Mouse (Mus musculus) lung, postnatal 0 days (tissue): ENCODE data around the gene Slc11a1. TPM values are rescaled to one million over a fixed set of nuclear protein-coding genes. Genes with fewer than 3 reads are reported as not detected.

Source experiments
- ATAC-seq: fragments of 200-750 bp; cut with Nextera tagmentation; 2 replicates; pipeline ENCODE4 v1.8.0; 2017; ENCODE audit warnings: moderate library complexity
- DNase-seq: peaks from one replicate; pipeline ENCODE4 v3.0.0-alpha.2; 2016; ENCODE audit warnings: low spot score
- H3K27ac ChIP-seq: fragments of 300-500 bp; sonication (generic); 2 replicates; pipeline ENCODE4 v1.5.1; 2014; ENCODE audit warnings: antibody characterized with exemption, mild to moderate bottlenecking, low read length, mixed read lengths
- H3K27me3 ChIP-seq: fragments of 300-500 bp; sonication (generic); replicated peaks from 2 replicates; pipeline ENCODE4 v1.6.1; 2014; ENCODE audit warnings: low read length, mixed read lengths; ENCODE audit not compliant: insufficient read depth
- H3K36me3 ChIP-seq: fragments of 300-500 bp; sonication (generic); 2 replicates; pipeline ENCODE4 v1.6.1; 2014; ENCODE audit warnings: low read length, mixed read lengths; ENCODE audit not compliant: insufficient read depth
- H3K4me1 ChIP-seq: fragments of 300-500 bp; sonication (generic); 2 replicates; pipeline ENCODE4 v1.6.1; 2014; ENCODE audit warnings: antibody characterized with exemption, low read depth, low read length, mixed read lengths; ENCODE audit not compliant: insufficient read depth
- H3K4me2 ChIP-seq: fragments of 300-500 bp; sonication (generic); replicated peaks from 2 replicates; pipeline ENCODE4 v1.6.1; 2014; ENCODE audit warnings: low read depth, mild to moderate bottlenecking, low read length, moderate library complexity, mixed read lengths
- H3K4me3 ChIP-seq: fragments of 300-500 bp; sonication (generic); 2 replicates; pipeline ENCODE4 v1.5.1; 2014; ENCODE audit warnings: low read depth, low read length
- H3K9ac ChIP-seq: fragments of 300-500 bp; sonication (generic); replicated peaks from 2 replicates; pipeline ENCODE4 v1.6.1; 2014; ENCODE audit warnings: low read depth, mild to moderate bottlenecking
- H3K9me3 ChIP-seq: fragments of 300-500 bp; sonication (generic); 2 replicates; pipeline ENCODE4 v1.6.1; 2016; ENCODE audit warnings: low read length, mixed read lengths
- CTCF ChIP-seq: IDR thresholded peaks from 2 replicates; pipeline ENCODE4 v1.5.1; 2016; ENCODE audit warnings: antibody characterized with exemption, mild to moderate bottlenecking
- EP300 ChIP-seq: IDR thresholded peaks from 2 replicates; pipeline ENCODE4 v1.6.1; 2016; ENCODE audit warnings: antibody characterized with exemption, mild to moderate bottlenecking, control low read depth
- WGBS: fragments of 180-500 bp; shearing (Covaris S2); extraction: QIAGEN DNeasy Blood & Tissue Kit; methylation state at CpG from one replicate; pipeline ENCODE4 v1.1.7; 2014; 5-methylcytosine and 5-hydroxymethylcytosine counted together
- polyA plus RNA-seq: library from polyadenylated mRNA; unstranded; fragments of >200 nt; fragmentation: Nextera tagmentation; extraction: Ambion mirVana; gene quantifications from 2 replicates; pipeline ENCODE4 v1.2.1, GENCODE M21; 2015

Gene Slc11a1
- polyA plus RNA-seq, 1 experiment from 2014 or later, result 4.8 TPM

- Histone ChIP-seq H3K9me3 (no peaks in the 10 kb centered on the region), H3K4me2 (no peak overlapping the region), H3K27me3 (no peaks in the 10 kb centered on the region), H3K36me3 (no peaks in the 10 kb centered on the region), H3K9ac (no peak overlapping the region), H3K4me1 (peaks cover 19% of the 10 kb centered on the region), H3K4me3 (no peak overlapping the region), H3K27ac (no peak overlapping the region)
- 87% methylated on average over 3 of the region's 3 CpGs for WGBS
- TF ChIP-seq CTCF (no peak), EP300 (no peak)
- DNase-seq (no peak), ATAC-seq (no peak)
These were observed 40.4 kb upstream of the Slc11a1 start for GRCm38 (mm10) chr1:74334607-74335006.

GRCm38 (mm10) chr1:74335033-74335432, 40.0 kb upstream of the Slc11a1 start:
- ATAC-seq (no peak), DNase-seq (no peak)
- Histone ChIP-seq H3K27me3 (no peaks in the 10 kb centered on the region), H3K9me3 (no peaks in the 10 kb centered on the region), H3K4me2 (no peak overlapping the region), H3K27ac (no peak overlapping the region), H3K36me3 (no peaks in the 10 kb centered on the region), H3K4me1 (peaks cover 19% of the 10 kb centered on the region), H3K9ac (no peak overlapping the region), H3K4me3 (no peak overlapping the region)
- no peak for TF ChIP-seq CTCF
- 68% methylated on average over 4 of the region's 4 CpGs for WGBS

GRCm38 (mm10) chr1:74335436-74336170, 39.4 kb upstream of the Slc11a1 start:
- whole genome bisulfite sequencing, result 92% methylated on average over 6 of the region's 6 CpGs
- H3K27me3 ChIP-seq, result no peaks in the 10 kb centered on the region

GRCm38 (mm10) chr1:74337241-74337771, 37.7 kb upstream of the Slc11a1 start:
- no peak for TF ChIP-seq EP300
- TF ChIP-seq CTCF, result no peak
- Histone ChIP-seq H3K36me3 (no peaks in the 10 kb centered on the region), H3K4me1 (peaks cover 4% of the 10 kb centered on the region; the same call in 1 of the 2 replicates), H3K4me2 (no peak overlapping the region), H3K4me3 (no peak overlapping the region), H3K9ac (no peak overlapping the region), H3K27ac (no peak overlapping the region), H3K27me3 (no peaks in the 10 kb centered on the region), H3K9me3 (no peaks in the 10 kb centered on the region)
- DNase-seq (no peak), ATAC-seq (no peak)
- WGBS, result 78% methylated on average over 3 of the region's 3 CpGs

More at GRCm38 (mm10) chr1:74335436-74336170, 39.4 kb upstream of the Slc11a1 start:
- H3K4me3 ChIP-seq, result no peak overlapping the region
- ATAC-seq (no peak), DNase-seq (no peak)
- no peak overlapping the region for H3K4me2 ChIP-seq
- no peak overlapping the region for H3K27ac ChIP-seq
- TF ChIP-seq CTCF (no peak), EP300 (no peak)
- H3K36me3 ChIP-seq, result no peaks in the 10 kb centered on the region
- H3K9ac ChIP-seq, result no peak overlapping the region
- H3K9me3 ChIP-seq, result no peaks in the 10 kb centered on the region
- H3K4me1 ChIP-seq, result peaks cover 18% of the 10 kb centered on the region

GRCm38 (mm10) chr1:74338013-74338412, 37.0 kb upstream of the Slc11a1 start:
- Histone ChIP-seq H3K27ac (no peak overlapping the region), H3K9me3 (no peaks in the 10 kb centered on the region), H3K9ac (no peak overlapping the region), H3K4me3 (no peak overlapping the region), H3K4me2 (no peak overlapping the region), H3K4me1 (peaks cover 4% of the 10 kb centered on the region; the same call in 1 of the 2 replicates), H3K27me3 (no peaks in the 10 kb centered on the region), H3K36me3 (no peaks in the 10 kb centered on the region)
- ATAC-seq (no peak; the same call in 1 of the 2 replicates), DNase-seq (no peak)
- WGBS, result 79% methylated on average over 5 of the region's 5 CpGs
- TF ChIP-seq EP300, result no peak
- no peak for TF ChIP-seq CTCF

- no peak for ATAC-seq
- no peak overlapping the region for H3K4me2 ChIP-seq
- H3K4me3 ChIP-seq, result no peak overlapping the region
- no peaks in the 10 kb centered on the region for H3K27me3 ChIP-seq
- no peak for DNase-seq
- 78% methylated on average over 4 of the region's 4 CpGs for WGBS
- TF ChIP-seq EP300 (no peak), CTCF (no peak)
- H3K9ac ChIP-seq, result no peak overlapping the region
- H3K4me1 ChIP-seq, result no peaks in the 10 kb centered on the region
- H3K27ac ChIP-seq, result no peak overlapping the region
- H3K9me3 ChIP-seq, result no peaks in the 10 kb centered on the region
- H3K36me3 ChIP-seq, result no peaks in the 10 kb centered on the region
These were observed 36.4 kb upstream of the Slc11a1 start for GRCm38 (mm10) chr1:74338626-74339025.
